Mouse (Mus musculus) left cerebral cortex, postnatal 36 days (tissue): ENCODE data around the gene Myt1l. TPM values are rescaled to one million over a fixed set of nuclear protein-coding genes. Genes with fewer than 3 reads are reported as not detected.
A peak's percentile ranks its signal among the peaks of the same experiment; 100 is the strongest.

ENCODE experiments used
- DNase-seq, 2 experiments: peaks; one replicate each; pipeline ENCODE4 v3.0.0; 2021 to 2022; ENCODE audit warnings: low spot score in 2 of 2, mixed read lengths in 1 of 2
- intact Hi-C: fragments of 180-260 bp; cut with DNase I; formaldehyde crosslinking; loops from one replicate; pipeline ENCODE4 v1.15.1; 2025
- total RNA-seq, 2 experiments: library from RNA; stranded (reverse); gene quantifications; 2 replicates each; pipeline ENCODE4 v1.2.3; 2021

The Myt1l gene
- total RNA-seq, 2 experiments from 2014 or later: 213 to 254 TPM

DNA sequence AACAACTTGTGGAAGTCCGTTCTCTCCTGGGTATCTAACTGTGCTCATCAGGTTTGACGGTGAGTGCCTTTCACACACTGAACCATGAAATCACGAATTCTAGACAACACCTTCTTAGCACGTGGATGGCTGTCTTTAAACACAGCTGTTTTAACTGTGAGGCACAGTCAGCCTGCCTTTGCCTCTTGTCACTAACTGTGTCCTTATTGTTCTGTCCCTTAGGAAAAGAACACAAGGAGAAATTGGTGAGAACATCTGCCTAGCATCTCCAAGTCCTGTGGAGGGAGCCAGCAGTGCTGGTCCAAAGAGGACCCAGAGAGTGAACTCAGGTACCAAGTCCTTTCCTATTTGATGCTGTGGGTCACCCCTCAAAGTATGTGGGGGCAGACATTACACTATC is 115.9 kb downstream of the Myt1l start:
- intact Hi-C loops: no loop called here
- no peak for DNase-seq

DNA sequence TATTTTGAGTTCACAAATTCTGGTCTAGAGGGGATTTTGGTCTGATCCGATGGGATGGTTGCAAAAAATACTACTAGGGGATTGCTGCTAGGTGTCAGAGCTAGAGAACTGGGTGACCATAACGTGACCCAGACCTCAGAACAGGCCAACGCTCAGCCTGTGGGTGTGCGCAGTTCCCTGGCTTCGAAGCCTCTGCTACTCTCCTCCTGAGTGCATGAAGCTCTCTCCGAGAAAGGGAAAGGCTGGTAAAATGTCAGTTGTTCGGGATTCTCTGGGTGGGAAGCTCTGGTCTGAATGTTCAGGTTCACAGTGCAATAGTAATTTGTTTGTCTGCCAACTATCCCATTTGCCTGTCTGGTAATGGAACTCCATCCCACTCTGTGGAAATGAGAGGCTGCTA is 116.5 kb downstream of the Myt1l start:
- DNase-seq: no peak
- intact Hi-C loops: no loop called here

DNA sequence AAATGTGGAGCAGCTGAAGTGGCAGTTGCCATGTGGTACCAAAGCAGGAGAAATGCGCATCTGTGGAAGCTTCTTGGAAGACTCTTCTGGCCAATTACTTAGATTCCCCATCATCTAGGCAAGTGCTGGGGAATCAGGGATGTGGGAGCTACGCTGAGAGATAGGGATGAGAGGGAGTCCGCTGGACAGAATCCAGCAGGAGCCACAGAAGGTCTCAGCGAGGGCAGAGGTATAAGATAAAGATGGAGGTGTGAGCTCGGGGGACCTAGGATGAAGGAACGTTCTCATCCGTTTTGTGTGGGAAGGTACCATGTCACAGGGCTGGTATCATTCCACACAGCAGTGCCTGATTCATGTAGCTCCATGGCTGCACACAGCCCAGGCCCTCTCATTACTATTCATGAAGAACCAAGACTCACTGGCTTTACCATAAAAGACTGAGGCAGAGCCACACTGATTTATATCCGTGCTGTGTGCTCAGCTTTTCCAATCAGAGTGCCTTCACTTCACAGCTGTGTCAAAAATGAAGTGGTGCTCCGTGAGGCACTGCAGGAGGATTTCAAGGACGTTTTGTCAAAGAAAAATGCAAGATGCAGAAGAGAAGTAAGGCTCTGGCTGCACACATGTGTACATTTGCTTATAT is 121.4 kb downstream of the Myt1l start:
- no peak for DNase-seq
- intact Hi-C loops: no loop called here

DNA sequence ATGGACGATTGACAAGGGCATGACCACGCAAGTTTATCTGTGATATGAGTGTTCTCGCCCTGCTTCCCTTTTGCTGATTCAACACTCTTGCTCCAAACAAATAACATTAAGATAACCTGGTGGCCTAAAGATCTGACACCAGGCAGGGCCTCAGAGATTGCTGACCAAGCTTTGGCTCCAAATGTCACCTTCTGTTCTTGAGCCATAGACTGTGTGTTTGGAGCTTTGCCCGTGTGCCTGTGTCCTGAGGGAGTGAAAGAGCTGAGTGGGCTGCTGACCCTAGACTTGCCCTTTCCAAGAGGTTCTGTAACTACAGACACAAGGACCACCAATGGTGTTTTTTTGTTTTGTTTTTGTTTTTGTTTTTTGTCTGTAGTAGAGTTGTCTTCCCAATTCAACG is 124.3 kb downstream of the Myt1l start:
- DNase-seq: no peak
- intact Hi-C loops: no loop called here

DNA sequence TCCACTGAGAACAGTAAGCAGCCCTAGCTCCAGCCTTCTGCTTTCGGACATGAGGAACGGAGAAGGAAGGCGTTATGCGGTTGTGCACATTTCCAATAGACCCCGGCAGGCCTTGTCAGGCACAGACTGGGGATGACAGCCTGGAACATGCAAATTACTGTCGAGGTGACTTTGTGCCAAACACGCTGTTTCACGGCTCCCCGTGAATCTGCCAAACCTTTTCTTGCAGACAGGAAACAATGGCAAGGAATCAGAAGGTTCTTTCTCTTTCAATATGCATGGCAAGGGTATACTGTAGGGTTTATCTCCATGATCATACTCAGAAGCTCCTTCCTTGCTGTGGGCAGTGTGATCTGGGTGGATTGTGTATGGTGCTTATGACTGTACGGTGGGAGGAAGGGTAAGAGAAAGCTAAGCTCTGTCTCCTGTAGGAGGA is 127.0 kb downstream of the Myt1l start:
- peak; percentile 47 to 53 for DNase-seq
- intact Hi-C loops: no loop called here

DNA sequence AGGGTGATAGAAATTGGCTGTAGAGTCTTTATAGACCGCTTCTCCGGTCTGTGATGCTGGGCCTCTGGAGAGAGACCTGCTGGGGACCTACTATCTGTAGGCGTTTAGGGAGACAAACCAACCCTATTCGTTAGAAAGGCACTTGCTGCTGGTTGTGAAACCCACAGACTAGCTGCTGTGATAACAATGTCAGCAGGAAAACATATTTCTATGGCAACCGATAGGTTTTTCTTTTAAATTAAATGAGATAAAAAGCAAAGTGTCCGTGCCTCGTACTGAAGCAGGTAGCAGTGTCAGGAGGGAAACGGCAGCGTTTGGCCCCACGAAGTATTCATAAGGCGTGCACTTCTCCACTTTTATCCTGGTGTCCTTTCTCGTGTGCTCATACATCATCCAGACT is 127.5 kb downstream of the Myt1l start:
- DNase-seq: no peak
- intact Hi-C loops: no loop called here

DNA sequence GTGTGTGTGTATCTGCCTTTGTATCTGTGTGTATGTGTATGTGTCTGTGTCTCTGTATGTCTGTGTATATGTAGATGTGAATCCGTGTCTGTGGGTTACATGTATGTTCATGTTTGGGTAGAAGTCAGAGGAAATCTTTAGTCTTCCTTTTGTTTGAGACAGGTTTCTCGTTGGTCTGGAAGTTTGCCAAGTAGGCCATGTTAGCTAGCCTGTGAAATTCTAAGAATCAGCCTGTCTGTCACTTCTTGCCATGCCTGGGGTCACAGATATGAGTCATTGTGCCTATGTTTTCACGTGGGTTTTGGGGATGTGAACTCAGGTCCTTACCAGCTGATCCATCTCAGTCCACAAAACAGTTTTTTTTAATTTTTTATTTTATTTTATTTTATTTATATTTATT is 128.9 kb downstream of the Myt1l start:
- DNase-seq: no peak
- intact Hi-C loops: no loop called here

DNA sequence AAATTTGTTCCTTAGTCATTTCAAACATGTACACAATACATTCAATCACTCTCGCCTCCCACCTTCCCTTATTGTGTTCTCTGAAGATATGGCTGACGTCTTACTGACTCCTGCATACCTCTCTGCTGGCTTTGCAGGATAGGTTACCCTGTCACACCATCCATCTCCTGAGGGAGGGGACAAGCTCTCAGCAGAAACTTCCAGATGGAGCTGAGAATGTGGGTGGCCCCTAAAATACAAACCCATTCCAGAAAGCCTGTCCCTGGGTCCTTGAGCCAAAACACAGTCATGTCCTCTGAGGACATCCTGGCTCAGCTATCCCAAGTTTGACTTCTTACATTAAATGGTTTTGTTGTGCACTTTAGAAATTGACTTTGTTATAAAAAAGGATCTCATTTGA is 129.7 kb downstream of the Myt1l start:
- no peak for DNase-seq
- intact Hi-C loops: no loop called here

DNA sequence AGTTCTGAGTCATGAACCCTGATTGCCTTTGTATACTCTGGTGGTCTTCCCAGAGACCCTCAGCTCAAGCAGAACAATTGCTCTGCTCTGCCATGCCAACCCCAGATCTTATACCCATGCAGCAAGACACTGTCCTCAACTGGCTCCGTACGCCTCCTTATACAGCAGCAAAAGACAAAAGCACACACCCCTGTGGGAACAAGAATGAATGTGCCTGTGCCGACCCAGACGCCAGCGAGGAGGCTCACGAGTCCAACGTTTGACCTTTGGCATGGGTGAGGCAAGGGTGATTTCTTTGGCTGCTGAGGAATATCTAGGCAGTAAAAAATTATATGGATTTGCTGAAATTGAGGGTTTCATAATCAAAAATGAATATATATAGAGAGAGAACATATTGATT is 143.8 kb downstream of the Myt1l start:
- intact Hi-C loops: no loop called here
- DNase-seq: no peak

DNA sequence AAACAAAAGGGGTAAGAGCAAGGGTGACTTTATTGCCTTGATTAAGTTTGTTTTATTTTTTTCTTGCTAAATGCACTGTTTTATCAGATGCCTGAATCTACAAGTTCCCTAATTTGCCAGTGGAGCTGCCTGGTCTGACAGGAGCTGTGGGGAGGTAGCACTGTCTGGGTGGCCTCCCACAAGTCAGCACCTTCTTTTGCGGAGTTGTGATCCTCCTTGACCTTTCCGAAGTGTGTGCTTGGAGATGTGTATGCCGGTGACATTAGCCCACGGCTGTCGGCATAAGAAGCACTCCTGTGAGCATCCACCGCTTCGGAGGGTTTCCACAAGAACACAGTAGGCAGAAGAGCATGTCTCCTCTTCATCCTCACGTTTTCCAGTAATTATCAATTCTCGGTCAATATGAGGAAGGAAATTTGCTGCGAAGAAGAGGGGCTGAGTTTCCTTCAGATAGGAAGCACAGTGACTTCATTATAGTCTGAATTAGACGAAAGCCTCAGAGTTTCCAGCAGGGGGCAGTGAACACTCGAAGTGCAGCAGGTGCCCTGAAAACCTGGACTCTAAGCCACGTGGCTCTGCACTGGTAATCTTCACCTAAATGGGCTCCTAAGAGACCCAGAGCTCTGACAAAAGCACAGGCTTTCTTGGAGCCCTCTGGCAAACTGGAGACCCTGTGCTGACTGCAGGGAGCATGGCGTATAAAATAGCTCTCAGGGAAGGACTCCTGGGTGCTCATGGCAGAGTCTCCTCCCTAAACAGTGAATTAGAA is 147.6 kb downstream of the Myt1l start:
- DNase-seq: peak; percentile 53 to 64
- intact Hi-C loops: loop anchor here (2.0 to 5.0 kb wide), 2 partner anchors 37 to 161 kb away; no protein-coding TSS in a partner anchor

DNA sequence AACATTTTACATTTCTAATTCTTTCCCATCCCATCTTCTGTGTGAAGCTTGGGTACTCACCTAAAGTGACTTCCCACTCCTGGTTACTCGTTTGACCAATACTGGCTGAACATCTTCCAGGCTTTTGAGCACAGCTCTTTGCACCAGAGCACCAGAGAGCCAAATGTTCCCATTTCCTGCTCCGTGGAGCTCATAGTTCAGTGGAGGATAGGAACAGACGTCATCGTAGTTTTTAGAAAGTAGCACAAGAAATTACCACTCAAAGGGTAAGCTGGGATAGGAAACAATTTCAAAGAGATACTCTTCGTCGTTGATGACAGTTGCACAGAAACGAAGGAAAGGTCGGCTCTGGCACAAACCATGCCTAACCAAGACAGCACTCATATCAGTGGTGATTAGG is 154.2 kb downstream of the Myt1l start:
- no peak for DNase-seq
- intact Hi-C loops: no loop called here

DNA sequence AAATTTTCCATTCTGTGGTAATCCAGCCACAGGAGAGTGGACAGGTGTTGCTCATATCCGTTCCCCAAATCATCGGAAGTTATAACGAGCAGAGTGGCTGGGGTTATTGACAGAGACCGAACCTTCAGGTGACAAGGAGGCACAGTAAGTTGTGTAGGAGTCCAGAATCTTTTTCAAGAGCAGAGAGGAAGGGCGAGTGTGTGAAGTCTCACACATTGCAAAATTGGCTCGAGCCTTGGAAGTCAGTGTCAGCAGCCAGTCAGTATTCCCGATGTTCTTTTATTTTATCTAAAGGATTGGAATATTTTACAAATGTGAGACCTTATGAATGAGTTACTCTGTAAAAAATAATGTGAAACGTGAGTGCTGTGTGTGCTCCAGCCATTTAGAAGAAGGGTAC is 154.8 kb downstream of the Myt1l start:
- no peak for DNase-seq
- intact Hi-C loops: no loop called here

DNA sequence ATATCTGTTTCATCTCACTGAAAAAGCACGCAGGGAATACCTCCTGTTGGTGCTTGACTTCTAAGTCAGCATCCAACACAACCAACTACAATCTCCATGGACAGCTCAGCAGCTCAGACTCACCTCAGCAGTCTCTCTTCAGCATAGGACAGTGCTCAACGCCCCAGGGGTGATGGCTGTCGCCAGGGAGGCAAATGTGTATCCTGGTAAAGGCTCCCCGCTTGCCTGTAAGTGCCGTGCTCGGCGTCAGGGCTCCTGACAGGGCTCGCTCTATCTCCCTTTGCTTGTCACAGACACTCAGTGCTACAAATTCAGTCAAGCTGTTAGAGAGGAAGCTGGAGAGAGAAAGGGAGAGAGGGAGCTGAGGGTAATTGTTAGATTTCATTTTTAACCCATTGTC is 158.1 kb downstream of the Myt1l start:
- intact Hi-C loops: no loop called here
- no peak for DNase-seq

DNA sequence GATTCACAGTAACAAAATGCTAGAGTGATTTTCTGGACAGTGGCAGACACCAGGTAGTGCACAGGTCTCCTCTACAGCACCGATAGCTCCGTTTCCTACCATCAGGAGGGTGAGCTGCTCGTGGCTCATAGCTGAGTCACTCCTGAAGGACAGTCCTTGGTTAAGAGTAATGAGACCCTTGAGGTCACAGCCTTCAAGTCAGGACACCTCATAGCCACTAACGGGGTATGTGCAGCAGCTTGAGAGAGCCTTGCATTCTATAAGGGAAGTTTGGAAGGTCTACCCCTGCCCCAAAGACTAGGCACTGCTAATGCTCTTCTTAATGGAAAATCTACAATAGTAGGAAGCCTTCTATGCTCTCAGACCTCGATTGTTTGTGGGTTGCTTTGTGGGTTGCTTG is 163.4 kb downstream of the Myt1l start:
- no peak for DNase-seq
- intact Hi-C loops: loop anchor here (10.0 kb wide), 1 partner anchor 133 kb away; no protein-coding TSS in a partner anchor

DNA sequence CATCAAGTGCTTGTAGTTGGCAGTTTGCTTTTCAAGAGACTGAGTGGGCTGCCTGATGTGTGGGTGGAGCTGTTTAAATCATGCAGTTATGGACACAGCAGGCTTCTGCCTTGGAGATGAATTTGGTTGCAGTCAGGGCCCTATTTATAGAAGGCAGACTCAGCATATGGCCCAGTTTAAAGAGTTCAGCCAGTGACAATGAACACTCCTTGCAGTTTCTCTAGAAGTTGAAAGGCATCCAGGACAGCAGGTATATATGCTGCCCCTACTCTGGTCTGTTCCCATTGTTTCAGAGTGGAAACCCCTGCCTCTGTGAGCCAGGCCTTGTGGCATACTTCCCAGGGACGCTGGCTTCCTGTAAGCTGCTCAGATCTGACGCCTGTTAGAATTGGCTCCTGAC is 167.0 kb downstream of the Myt1l start:
- intact Hi-C loops: loop anchor here (10.0 kb wide), 1 partner anchor 130 kb away; no protein-coding TSS in a partner anchor
- DNase-seq: peak; percentile 78 to 79

DNA sequence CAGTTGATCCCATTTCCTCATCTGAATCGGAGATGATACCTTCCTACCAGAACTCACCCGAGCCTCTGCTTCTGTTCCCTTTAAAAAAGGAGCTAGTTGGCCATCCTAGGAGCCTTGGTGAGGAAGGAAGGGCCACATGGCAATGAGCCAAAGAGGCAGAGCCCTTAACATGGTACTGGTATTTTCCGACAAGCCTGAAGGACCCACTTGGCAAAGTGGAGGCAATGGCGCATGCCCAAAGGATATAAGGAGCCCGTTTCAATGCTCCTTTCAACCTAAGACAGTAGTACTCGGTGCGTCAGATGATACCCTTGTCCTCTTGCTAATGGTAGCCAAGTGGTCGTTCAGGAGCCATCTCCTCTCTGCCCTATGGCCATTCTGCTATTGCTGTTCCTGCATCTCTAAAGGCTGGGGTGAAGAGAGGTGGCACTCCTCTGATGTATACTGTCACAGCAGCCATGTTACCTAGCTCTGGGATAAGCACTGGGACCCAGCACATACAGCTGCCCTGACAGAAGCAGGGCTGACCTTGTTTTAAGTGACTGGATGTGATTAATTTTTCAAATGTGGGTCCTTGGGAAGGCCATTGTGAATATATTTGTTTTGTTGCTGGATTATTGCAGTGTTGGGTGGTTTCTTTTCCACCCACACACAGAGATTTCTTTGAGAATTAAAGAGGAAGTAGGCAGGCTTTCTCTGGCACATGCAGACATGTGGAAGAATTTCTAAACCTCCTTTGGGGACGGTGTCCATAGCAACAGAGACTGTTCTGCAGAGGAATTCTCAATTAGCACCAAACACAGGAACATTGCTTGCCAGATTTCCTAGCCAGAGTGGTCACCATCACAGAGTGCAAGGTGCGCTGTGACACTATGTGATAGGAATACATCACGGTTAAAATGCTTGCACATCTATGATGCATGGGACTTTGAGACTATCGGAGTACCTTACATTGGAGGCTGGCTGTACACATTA is 169.6 kb downstream of the Myt1l start:
- DNase-seq: peak; percentile 68 to 69
- intact Hi-C loops: loop anchor here (10.0 kb wide), 1 partner anchor 127 kb away; no protein-coding TSS in a partner anchor

DNA sequence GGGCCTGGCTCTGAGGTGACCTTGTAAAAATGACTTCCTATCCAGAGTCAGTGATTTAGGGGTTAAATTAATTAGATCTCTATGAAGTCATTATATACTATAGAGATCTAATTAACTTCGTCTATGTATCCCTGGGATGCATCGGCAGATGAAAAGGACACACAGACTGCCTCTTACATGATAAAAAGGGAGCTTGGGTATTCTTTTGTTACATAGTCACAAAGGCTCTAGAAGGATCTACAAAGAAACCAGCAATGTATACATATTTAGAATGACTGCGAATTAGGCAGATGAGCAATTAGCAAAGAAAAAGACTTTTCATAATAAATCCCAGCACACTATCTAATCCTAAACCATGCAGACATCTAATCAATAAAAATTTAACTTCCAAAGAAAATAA is 170.4 kb downstream of the Myt1l start:
- intact Hi-C loops: loop anchor here (10.0 kb wide), 1 partner anchor 126 kb away; no protein-coding TSS in a partner anchor
- DNase-seq: no peak

DNA sequence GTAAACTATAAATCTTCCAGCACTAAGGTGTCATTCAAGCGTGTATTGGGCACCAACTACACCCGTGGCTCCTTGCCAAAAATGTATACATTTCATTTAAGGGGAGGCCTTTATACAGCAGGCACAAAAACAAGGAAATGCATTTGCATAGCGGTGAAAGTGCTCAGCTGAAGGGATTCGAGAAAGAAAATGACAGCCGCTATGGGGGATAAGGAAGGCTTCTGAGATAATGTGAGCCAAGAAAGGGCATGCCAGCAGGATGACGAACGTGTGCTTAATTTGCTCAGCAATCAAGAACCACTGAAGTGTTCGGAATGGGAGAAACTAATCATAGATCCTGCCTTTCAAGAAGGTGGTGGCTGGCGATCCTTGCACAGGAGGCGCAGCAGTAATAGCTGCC is 170.8 kb downstream of the Myt1l start:
- intact Hi-C loops: loop anchor here (10.0 kb wide), 1 partner anchor 126 kb away; no protein-coding TSS in a partner anchor

DNA sequence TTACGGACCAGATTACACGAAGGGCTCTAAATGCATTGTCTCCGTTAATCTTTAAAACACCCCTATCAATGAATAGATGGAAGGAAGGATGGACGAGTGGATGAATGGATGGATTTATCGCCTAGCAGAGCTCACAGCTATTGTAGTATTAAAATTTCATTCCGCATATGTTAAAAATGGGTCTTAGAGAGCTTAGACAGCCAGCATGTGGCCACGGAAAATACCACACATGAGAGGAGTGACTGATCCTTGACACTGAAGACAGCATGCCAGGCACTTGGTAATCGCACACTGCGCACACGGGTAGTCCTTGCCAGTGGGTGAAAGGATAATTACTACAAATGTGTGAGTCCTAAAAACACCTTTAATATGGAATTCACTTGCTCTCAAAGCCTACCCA is 171.2 kb downstream of the Myt1l start:
- intact Hi-C loops: loop anchor here (10.0 kb wide), 1 partner anchor 125 kb away; no protein-coding TSS in a partner anchor
- no peak for DNase-seq

More for the DNA sequence above, 170.8 kb downstream of the Myt1l start:
- peak in 1 of 2 experiments; percentile 23 for DNase-seq

DNA sequence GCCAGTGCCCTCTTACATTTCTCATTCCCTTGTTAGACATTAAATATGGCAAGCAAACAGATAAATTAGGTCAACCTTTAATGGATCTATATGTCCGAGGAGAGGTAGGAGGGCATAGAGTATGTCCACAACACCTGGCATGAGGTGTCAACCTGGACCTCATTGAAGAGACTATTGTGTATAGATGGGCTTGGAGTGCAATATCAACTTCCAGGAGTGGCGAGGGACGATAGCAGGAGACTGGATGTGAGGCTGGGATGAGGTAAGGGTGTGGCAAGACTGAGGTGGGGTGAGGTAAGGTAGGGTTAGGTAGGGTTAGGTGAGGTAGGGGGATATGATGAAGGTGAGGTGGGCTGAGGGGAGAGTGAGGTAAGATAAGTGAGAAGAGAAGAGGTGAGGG is 171.8 kb downstream of the Myt1l start:
- intact Hi-C loops: no loop called here
- DNase-seq: no peak
